Mouse (Mus musculus) adrenal gland, adult 18-20 months (tissue): ENCODE results near the gene Gm11115. TPM values are rescaled to one million over a fixed set of nuclear protein-coding genes. Genes with fewer than 3 reads are reported as not detected.

Experiments used
- DNase-seq, 2 experiments: peaks; one replicate each; pipeline ENCODE4 v3.0.0; 2021 to 2022; ENCODE audit warnings: low spot score in 2 of 2
- long read RNA-seq, 2 experiments: library from polyadenylated mRNA; stranded (forward); transcript quantifications; one replicate each; pipeline ENCODE4 v2.0.0; 2021
- total RNA-seq, 2 experiments: library from RNA; stranded (reverse); gene quantifications; 1 replicate in 1 of 2; 2 replicates in 1 of 2; pipeline ENCODE4 v1.2.3; 2021

The Gm11115 gene
- not detected for total RNA-seq
- long read RNA-seq, experiment 1: 0 reads
- long read RNA-seq, experiment 2: 0 reads

DNA sequence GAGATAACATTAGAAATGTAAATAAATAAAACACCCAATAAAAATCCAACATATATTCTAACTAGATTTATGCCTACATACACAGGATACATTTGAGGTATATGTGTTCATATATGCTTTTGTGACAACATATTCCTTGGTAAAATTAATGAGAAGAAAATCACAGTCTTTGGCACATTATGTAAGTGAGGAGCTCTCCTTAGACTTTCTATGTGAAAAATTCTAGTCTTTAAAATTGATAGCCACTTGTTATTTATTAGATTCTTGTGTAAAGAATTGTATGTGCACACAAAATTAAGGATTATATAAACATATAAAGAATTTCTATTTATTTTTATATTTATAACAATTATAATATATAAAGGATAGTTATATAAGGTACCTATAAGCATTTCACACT is at the start of gene Gm11115:
TSS of gene Gm11115 (minus strand) at position 101 of the 400 bp plus-strand sequence.
- no peak for DNase-seq

DNA sequence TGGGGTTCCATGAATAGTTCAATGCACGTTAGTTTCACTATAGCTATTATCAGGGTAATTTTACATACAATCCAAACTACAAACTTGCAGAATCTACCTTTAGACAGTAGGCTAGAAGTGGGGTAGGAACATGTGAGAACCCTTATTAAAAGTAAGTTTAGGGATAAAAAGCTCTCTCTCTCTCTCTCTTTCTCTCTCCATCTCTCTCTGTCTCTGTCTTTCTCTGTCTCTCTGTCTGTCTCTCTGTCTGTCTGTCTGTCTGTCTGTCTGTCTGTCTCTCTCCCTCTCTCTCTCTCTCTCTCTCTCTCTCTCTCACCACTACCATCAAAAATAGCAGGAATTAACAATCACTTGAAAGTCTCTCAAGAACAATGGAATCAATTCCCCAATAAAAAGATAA is 42.5 kb downstream of the Gm11115 start, which contains the start of gene Gm11116:
TSS of gene Gm11116 (minus strand) at position 101 of the 400 bp plus-strand sequence.
- DNase-seq: no peak

Other genes with a start within 250 kb of the Gm11115 start
- not detected for gene Csn3, start 228.5 kb downstream of the Gm11115 start, total RNA-seq
- not detected for gene 2310003L06Rik, start 184.6 kb downstream of the Gm11115 start, total RNA-seq
- gene Gm28434, start 184.6 kb downstream of the Gm11115 start, total RNA-seq: not detected
- not detected for gene Cabs1, start 174.7 kb downstream of the Gm11115 start, total RNA-seq
- gene Smr3a, start 151.6 kb downstream of the Gm11115 start, total RNA-seq: not detected
- gene Smr2, start 67.5 kb downstream of the Gm11115 start, total RNA-seq: not detected
- not detected for gene Gm11116, start 42.6 kb downstream of the Gm11115 start, total RNA-seq
- not detected for gene Gm7714, start 114.8 kb upstream of the Gm11115 start, total RNA-seq
- not detected for gene Prol1, start 163.2 kb upstream of the Gm11115 start, total RNA-seq
- gene Amtn, start 222.0 kb upstream of the Gm11115 start, total RNA-seq: not detected